Mouse (Mus musculus): ENCODE results near the gene Rasd1. TPM values are rescaled to one million over a fixed set of nuclear protein-coding genes. Genes with fewer than 3 reads are reported as not detected.

The Rasd1 gene
- polyA plus RNA-seq, 2 experiments = 0.37 to 0.52 TPM

DNA sequence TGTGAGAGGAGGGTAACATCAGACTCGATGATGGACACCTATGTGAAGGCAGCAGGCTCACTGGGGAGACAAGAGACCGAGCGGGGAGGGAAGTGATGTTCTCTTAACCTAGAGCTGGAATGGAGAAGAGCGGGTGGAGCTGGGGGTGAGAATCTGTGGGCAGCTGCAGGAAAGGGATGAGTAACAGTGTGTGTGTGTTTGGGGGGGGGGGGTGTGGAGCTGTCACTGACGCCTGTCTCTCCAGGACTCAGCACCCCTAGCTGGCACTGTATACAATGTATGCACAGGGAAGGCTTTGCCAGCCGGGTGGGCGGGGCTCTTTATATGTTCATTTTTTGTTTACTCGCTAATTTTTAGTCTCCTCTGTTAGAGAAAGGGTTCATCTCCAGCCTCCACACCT is 39.1 kb upstream of the Rasd1 start:
- no peaks in the 10 kb centered on the region for H3K36me3 ChIP-seq (replicated peaks; ENCODE audit: control insufficient read depth, insufficient read depth, low read depth)
- 66% methylated on average over 8 of the region's 8 CpGs for WGBS (ENCODE audit: insufficient replicate concordance)
- ATAC-seq (ENCODE audit: insufficient read depth) = no peak
- no peaks in the 10 kb centered on the region for H3K9me3 ChIP-seq (ENCODE audit: control insufficient read depth, low read length)
- no peak overlapping the region for H3K9ac ChIP-seq (replicated peaks)
- H3K4me1 ChIP-seq (replicated peaks; ENCODE audit: control insufficient read depth in 2 of 2, insufficient read depth in 2 of 2, low read length in 1 of 2) = no peaks in the 10 kb centered on the region
- H3K27me3 ChIP-seq (ENCODE audit: control insufficient read depth, insufficient read depth, low read length) = no peaks in the 10 kb centered on the region
- TF ChIP-seq CTCF (IDR thresholded peaks at IDR 0.05; ENCODE audit: low read depth) (no peak), EP300 (IDR thresholded peaks at IDR 0.05; ENCODE audit: low read depth) (no peak)
- H3K4me2 ChIP-seq (ENCODE audit: low read depth) = no peak overlapping the region
- H3K4me3 ChIP-seq (ENCODE audit: insufficient read depth in 1 of 2, low read depth in 2 of 2, low read length in 2 of 2) = no peak overlapping the region
- no peak overlapping the region for H3K27ac ChIP-seq
- no peak for DNase-seq (ENCODE audit: low read depth in 3 of 3, low spot score in 3 of 3)

- DNase-seq (ENCODE audit: low read depth in 3 of 3, low spot score in 3 of 3) (no peak), ATAC-seq (ENCODE audit: insufficient read depth) (no peak)
- H3K4me1 ChIP-seq (replicated peaks; ENCODE audit: control insufficient read depth in 2 of 2, insufficient read depth in 2 of 2, low read length in 1 of 2) = no peaks in the 10 kb centered on the region
- H3K27ac ChIP-seq = no peak overlapping the region
- no peak overlapping the region for H3K4me3 ChIP-seq (ENCODE audit: insufficient read depth in 1 of 2, low read depth in 2 of 2, low read length in 2 of 2)
- WGBS (ENCODE audit: insufficient replicate concordance) = 65% methylated on average over 5 of the region's 5 CpGs
- no peaks in the 10 kb centered on the region for H3K9me3 ChIP-seq (ENCODE audit: control insufficient read depth, low read length)
- no peak for TF ChIP-seq EP300 (IDR thresholded peaks at IDR 0.05; ENCODE audit: low read depth)
- no peak for TF ChIP-seq CTCF (IDR thresholded peaks at IDR 0.05; ENCODE audit: low read depth)
- no peaks in the 10 kb centered on the region for H3K27me3 ChIP-seq (ENCODE audit: control insufficient read depth, insufficient read depth, low read length)
- no peak overlapping the region for H3K4me2 ChIP-seq (ENCODE audit: low read depth)
- H3K36me3 ChIP-seq (replicated peaks; ENCODE audit: control insufficient read depth, insufficient read depth, low read depth) = no peaks in the 10 kb centered on the region
- H3K9ac ChIP-seq (replicated peaks) = no peak overlapping the region
Measured at GRCm38 (mm10) chr11:60001231-60001980, 36.7 kb upstream of the Rasd1 start.

GRCm38 (mm10) chr11:59994318-59994717 is 29.6 kb upstream of the Rasd1 start:
- no peak for TF ChIP-seq EP300 (IDR thresholded peaks at IDR 0.05; ENCODE audit: low read depth)
- no peak for TF ChIP-seq CTCF (IDR thresholded peaks at IDR 0.05; ENCODE audit: low read depth)
- Histone ChIP-seq H3K27me3 (ENCODE audit: control insufficient read depth, insufficient read depth, low read length) (no peaks in the 10 kb centered on the region), H3K9me3 (ENCODE audit: control insufficient read depth, low read length) (no peaks in the 10 kb centered on the region), H3K4me2 (ENCODE audit: low read depth) (no peak overlapping the region), H3K27ac (no peak overlapping the region), H3K9ac (replicated peaks) (no peak overlapping the region), H3K4me1 (replicated peaks; ENCODE audit: control insufficient read depth in 2 of 2, insufficient read depth in 2 of 2, low read length in 1 of 2) (no peaks in the 10 kb centered on the region), H3K4me3 (ENCODE audit: insufficient read depth in 1 of 2, low read depth in 2 of 2, low read length in 2 of 2) (no peak overlapping the region), H3K36me3 (replicated peaks; ENCODE audit: control insufficient read depth, insufficient read depth, low read depth) (no peaks in the 10 kb centered on the region)
- 44% methylated on average over 9 of the region's 9 CpGs for WGBS (ENCODE audit: insufficient replicate concordance)
- ATAC-seq (ENCODE audit: insufficient read depth) = no peak
- no peak for DNase-seq (ENCODE audit: low read depth in 3 of 3, low spot score in 3 of 3)

- Histone ChIP-seq H3K4me1 (replicated peaks; ENCODE audit: control insufficient read depth in 2 of 2, insufficient read depth in 2 of 2, low read length in 1 of 2) (no peaks in the 10 kb centered on the region), H3K9me3 (ENCODE audit: control insufficient read depth, low read length) (no peaks in the 10 kb centered on the region), H3K4me2 (ENCODE audit: low read depth) (no peak overlapping the region), H3K27me3 (ENCODE audit: control insufficient read depth, insufficient read depth, low read length) (no peaks in the 10 kb centered on the region), H3K9ac (replicated peaks) (no peak overlapping the region), H3K4me3 (ENCODE audit: insufficient read depth in 1 of 2, low read depth in 2 of 2, low read length in 2 of 2) (no peak overlapping the region), H3K27ac (no peak overlapping the region), H3K36me3 (replicated peaks; ENCODE audit: control insufficient read depth, insufficient read depth, low read depth) (no peaks in the 10 kb centered on the region)
- DNase-seq (ENCODE audit: low read depth in 3 of 3, low spot score in 3 of 3) = no peak
- no peak for ATAC-seq (ENCODE audit: insufficient read depth)
- 23% methylated on average over 8 of the region's 8 CpGs for WGBS (ENCODE audit: insufficient replicate concordance)
- TF ChIP-seq CTCF (IDR thresholded peaks at IDR 0.05; ENCODE audit: low read depth) (no peak), EP300 (IDR thresholded peaks at IDR 0.05; ENCODE audit: low read depth) (no peak)
Measured at GRCm38 (mm10) chr11:59991365-59991764, 26.6 kb upstream of the Rasd1 start.

GRCm38 (mm10) chr11:59989406-59989805 is 24.7 kb upstream of the Rasd1 start:
- Histone ChIP-seq H3K4me1 (replicated peaks; ENCODE audit: control insufficient read depth in 2 of 2, insufficient read depth in 2 of 2, low read length in 1 of 2) (no peaks in the 10 kb centered on the region), H3K27ac (no peak overlapping the region), H3K4me2 (ENCODE audit: low read depth) (no peak overlapping the region), H3K36me3 (replicated peaks; ENCODE audit: control insufficient read depth, insufficient read depth, low read depth) (no peaks in the 10 kb centered on the region), H3K9ac (replicated peaks) (no peak overlapping the region), H3K9me3 (ENCODE audit: control insufficient read depth, low read length) (no peaks in the 10 kb centered on the region), H3K4me3 (ENCODE audit: insufficient read depth in 1 of 2, low read depth in 2 of 2, low read length in 2 of 2) (no peak overlapping the region), H3K27me3 (ENCODE audit: control insufficient read depth, insufficient read depth, low read length) (no peaks in the 10 kb centered on the region)
- no peak for DNase-seq (ENCODE audit: low read depth in 3 of 3, low spot score in 3 of 3)
- no peak for TF ChIP-seq EP300 (IDR thresholded peaks at IDR 0.05; ENCODE audit: low read depth)
- TF ChIP-seq CTCF (IDR thresholded peaks at IDR 0.05; ENCODE audit: low read depth) = no peak
- ATAC-seq (ENCODE audit: insufficient read depth) = no peak
- WGBS (ENCODE audit: insufficient replicate concordance) = 61% methylated on average over 1 of the region's 1 CpGs

All from liver, embryonic 14.5 days (tissue).